Mouse (Mus musculus): Measurements from ENCODE around the gene Iqschfp. TPM values are rescaled to one million over a fixed set of nuclear protein-coding genes. Genes with fewer than 3 reads are reported as not detected.

Iqschfp gene
- polyA plus RNA-seq, 1 experiment from 2014 or later: not detected

DNA sequence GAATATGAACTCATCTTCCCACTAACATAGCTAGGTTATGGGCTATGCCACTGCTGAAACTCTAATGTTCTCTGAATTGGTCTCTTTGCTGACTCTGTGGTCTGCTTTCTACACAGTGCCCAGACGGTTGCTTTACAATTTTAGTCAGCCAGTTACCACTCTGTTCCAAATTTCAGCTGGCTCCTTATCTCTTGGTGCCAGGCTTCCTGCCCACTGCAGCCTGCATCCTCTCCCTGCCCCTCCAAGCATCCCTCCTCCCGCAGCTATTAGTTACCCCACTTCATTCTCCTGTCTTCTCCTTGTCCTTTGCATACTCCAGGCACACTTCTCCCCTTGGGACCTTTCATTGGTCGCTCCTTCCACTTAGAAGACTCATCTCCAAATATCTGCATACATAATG is 268.7 kb downstream of the Iqschfp start:
- 49% methylated on average over 3 of the region's 3 CpGs for WGBS
- H3K9me3 ChIP-seq (replicated peaks): no peaks in the 10 kb centered on the region

DNA sequence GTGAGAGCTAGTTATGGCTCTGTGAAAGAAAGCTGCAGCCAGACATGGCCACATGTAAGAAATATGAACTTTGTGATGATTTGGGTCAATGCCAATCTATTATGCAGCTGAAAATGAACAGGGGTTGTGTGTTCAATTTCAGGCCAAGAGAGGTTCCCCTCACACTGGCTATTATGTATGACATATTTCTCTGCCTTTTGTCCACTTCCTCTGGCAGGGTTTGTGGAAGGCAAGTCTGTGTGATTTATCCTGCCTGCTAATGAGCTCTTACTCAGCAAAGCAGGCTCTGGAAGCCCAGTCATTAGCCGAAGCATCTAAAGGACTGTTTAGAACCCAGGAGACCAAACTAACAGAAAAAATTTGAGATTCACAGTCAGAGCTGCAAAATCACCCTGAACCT is 286.2 kb downstream of the Iqschfp start:
- Histone ChIP-seq H3K9ac (no peak overlapping the region), H3K4me2 (no peak overlapping the region), H3K27ac (ENCODE audit: poor library complexity, severe bottlenecking) (no peak overlapping the region), H3K27me3 (replicated peaks) (no peaks in the 10 kb centered on the region), H3K9me3 (replicated peaks) (no peaks in the 10 kb centered on the region), H3K4me3 (no peak overlapping the region), H3K4me1 (replicated peaks) (no peaks in the 10 kb centered on the region), H3K36me3 (no peaks in the 10 kb centered on the region)
- 70% methylated on average over 1 of the region's 1 CpGs for WGBS
- no peak for ATAC-seq (ENCODE audit: insufficient number of reproducible peaks, low FRiP score)

More for the DNA sequence above, 268.7 kb downstream of the Iqschfp start:
- H3K27me3 ChIP-seq (replicated peaks): no peaks in the 10 kb centered on the region
- no peaks in the 10 kb centered on the region for H3K4me1 ChIP-seq (replicated peaks)
- no peak overlapping the region for H3K4me2 ChIP-seq
- H3K9ac ChIP-seq: no peak overlapping the region
- no peak for ATAC-seq (ENCODE audit: insufficient number of reproducible peaks, low FRiP score)
- no peaks in the 10 kb centered on the region for H3K36me3 ChIP-seq
- H3K27ac ChIP-seq (ENCODE audit: poor library complexity, severe bottlenecking): no peak overlapping the region
- H3K4me3 ChIP-seq: no peak overlapping the region

DNA sequence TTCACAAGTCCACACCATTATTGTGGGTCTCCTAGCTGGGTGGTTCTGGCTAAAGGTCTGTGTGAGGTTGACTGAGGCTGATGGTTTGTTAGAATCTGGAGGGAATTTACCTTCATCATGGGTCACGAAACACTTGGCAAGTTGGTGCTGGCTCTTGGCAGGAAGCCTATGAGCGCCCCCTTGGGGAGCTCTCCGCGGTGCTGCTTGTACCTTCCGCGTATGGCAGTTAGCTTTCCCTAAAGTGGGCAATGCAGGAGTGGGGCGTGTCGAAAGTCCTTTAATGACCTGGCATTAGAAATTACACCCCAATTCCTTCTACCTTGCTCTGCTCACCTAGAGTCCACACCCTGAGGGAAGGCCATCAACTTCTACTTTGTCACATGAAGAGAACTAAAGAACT is 295.4 kb downstream of the Iqschfp start:
- no peak for ATAC-seq (ENCODE audit: insufficient number of reproducible peaks, low FRiP score)
- no peaks in the 10 kb centered on the region for H3K4me1 ChIP-seq (replicated peaks)
- no peaks in the 10 kb centered on the region for H3K9me3 ChIP-seq (replicated peaks)
- no peaks in the 10 kb centered on the region for H3K36me3 ChIP-seq
- no peak overlapping the region for H3K9ac ChIP-seq
- H3K27me3 ChIP-seq (replicated peaks): no peaks in the 10 kb centered on the region
- H3K27ac ChIP-seq (ENCODE audit: poor library complexity, severe bottlenecking): no peak overlapping the region
- 58% methylated on average over 8 of the region's 8 CpGs for WGBS
- no peak overlapping the region for H3K4me2 ChIP-seq
- no peak overlapping the region for H3K4me3 ChIP-seq

- WGBS: 69% methylated on average over 2 of the region's 2 CpGs
- no peaks in the 10 kb centered on the region for H3K36me3 ChIP-seq
- ATAC-seq (ENCODE audit: insufficient number of reproducible peaks, low FRiP score): no peak
- H3K4me3 ChIP-seq: no peak overlapping the region
- H3K9me3 ChIP-seq (replicated peaks): no peaks in the 10 kb centered on the region
- H3K27ac ChIP-seq (ENCODE audit: poor library complexity, severe bottlenecking): no peak overlapping the region
- H3K27me3 ChIP-seq (replicated peaks): no peaks in the 10 kb centered on the region
- no peaks in the 10 kb centered on the region for H3K4me1 ChIP-seq (replicated peaks)
- H3K4me2 ChIP-seq: no peak overlapping the region
- H3K9ac ChIP-seq: no peak overlapping the region
These were observed 297.1 kb downstream of the Iqschfp start for GRCm38 (mm10) chr3:68189100-68189499.

DNA sequence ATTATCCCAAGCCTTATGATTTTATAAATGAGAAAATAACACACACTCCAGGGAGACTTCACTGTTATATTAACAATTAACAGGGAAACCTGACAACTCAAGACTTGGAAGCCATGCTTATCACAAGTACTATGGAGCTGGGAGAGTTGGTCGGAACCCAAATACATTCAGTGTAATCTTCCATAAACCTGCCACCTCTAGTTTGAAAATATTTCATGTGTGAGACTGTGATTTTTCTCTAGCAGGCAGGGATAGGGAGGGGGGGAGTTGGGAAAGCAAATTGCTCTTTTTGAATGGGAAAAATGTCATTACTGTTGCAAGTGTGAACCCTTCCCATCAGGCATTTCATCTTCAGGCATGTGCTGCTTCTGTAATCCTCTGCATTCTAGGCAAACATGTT is 304.9 kb downstream of the Iqschfp start:
- Histone ChIP-seq H3K27ac (ENCODE audit: poor library complexity, severe bottlenecking) (no peak overlapping the region), H3K4me3 (no peak overlapping the region), H3K4me2 (no peak overlapping the region), H3K36me3 (no peaks in the 10 kb centered on the region), H3K27me3 (replicated peaks) (no peaks in the 10 kb centered on the region), H3K4me1 (replicated peaks) (no peaks in the 10 kb centered on the region), H3K9ac (no peak overlapping the region), H3K9me3 (replicated peaks) (no peaks in the 10 kb centered on the region)
- 80% methylated on average over 1 of the region's 1 CpGs for WGBS
- ATAC-seq (ENCODE audit: insufficient number of reproducible peaks, low FRiP score): no peak

GRCm38 (mm10) chr3:68201214-68201613 is 309.2 kb downstream of the Iqschfp start:
- Histone ChIP-seq H3K9ac (no peak overlapping the region), H3K27ac (ENCODE audit: poor library complexity, severe bottlenecking) (no peak overlapping the region), H3K4me2 (no peak overlapping the region), H3K4me1 (replicated peaks) (no peaks in the 10 kb centered on the region), H3K36me3 (no peaks in the 10 kb centered on the region), H3K4me3 (no peak overlapping the region), H3K9me3 (replicated peaks) (no peaks in the 10 kb centered on the region), H3K27me3 (replicated peaks) (no peaks in the 10 kb centered on the region)
- WGBS: 38% methylated on average over 1 of the region's 1 CpGs
- ATAC-seq (ENCODE audit: insufficient number of reproducible peaks, low FRiP score): no peak

- H3K4me3 ChIP-seq: no peak overlapping the region
These were observed 310.3 kb downstream of the Iqschfp start for GRCm38 (mm10) chr3:68202162-68202902.

GRCm38 (mm10) chr3:68203934-68204467 is 312.0 kb downstream of the Iqschfp start:
- ATAC-seq (ENCODE audit: insufficient number of reproducible peaks, low FRiP score): no peak
- no peak overlapping the region for H3K4me3 ChIP-seq
- WGBS: 70% methylated on average over 4 of the region's 4 CpGs
- no peak overlapping the region for H3K4me2 ChIP-seq
- no peaks in the 10 kb centered on the region for H3K36me3 ChIP-seq
- no peaks in the 10 kb centered on the region for H3K27me3 ChIP-seq (replicated peaks)
- no peaks in the 10 kb centered on the region for H3K9me3 ChIP-seq (replicated peaks)
- H3K27ac ChIP-seq (ENCODE audit: poor library complexity, severe bottlenecking): no peak overlapping the region
- H3K9ac ChIP-seq: no peak overlapping the region
- H3K4me1 ChIP-seq (replicated peaks): no peaks in the 10 kb centered on the region

More at GRCm38 (mm10) chr3:68202162-68202902, 310.3 kb downstream of the Iqschfp start:
- 70% methylated on average over 4 of the region's 4 CpGs for WGBS
- Histone ChIP-seq H3K4me1 (replicated peaks) (no peaks in the 10 kb centered on the region), H3K27me3 (replicated peaks) (no peaks in the 10 kb centered on the region), H3K9ac (no peak overlapping the region), H3K9me3 (replicated peaks) (no peaks in the 10 kb centered on the region), H3K4me2 (no peak overlapping the region), H3K27ac (ENCODE audit: poor library complexity, severe bottlenecking) (no peak overlapping the region), H3K36me3 (no peaks in the 10 kb centered on the region)
- ATAC-seq (ENCODE audit: insufficient number of reproducible peaks, low FRiP score): no peak

- Histone ChIP-seq H3K27me3 (replicated peaks) (no peaks in the 10 kb centered on the region), H3K9ac (no peak overlapping the region), H3K4me3 (no peak overlapping the region), H3K27ac (ENCODE audit: poor library complexity, severe bottlenecking) (no peak overlapping the region), H3K4me1 (replicated peaks) (no peaks in the 10 kb centered on the region), H3K9me3 (replicated peaks) (no peaks in the 10 kb centered on the region), H3K36me3 (no peaks in the 10 kb centered on the region), H3K4me2 (no peak overlapping the region)
- ATAC-seq (ENCODE audit: insufficient number of reproducible peaks, low FRiP score): no peak
- WGBS: 78% methylated on average over 4 of the region's 4 CpGs
These were observed 318.4 kb downstream of the Iqschfp start for GRCm38 (mm10) chr3:68210422-68210821.

DNA sequence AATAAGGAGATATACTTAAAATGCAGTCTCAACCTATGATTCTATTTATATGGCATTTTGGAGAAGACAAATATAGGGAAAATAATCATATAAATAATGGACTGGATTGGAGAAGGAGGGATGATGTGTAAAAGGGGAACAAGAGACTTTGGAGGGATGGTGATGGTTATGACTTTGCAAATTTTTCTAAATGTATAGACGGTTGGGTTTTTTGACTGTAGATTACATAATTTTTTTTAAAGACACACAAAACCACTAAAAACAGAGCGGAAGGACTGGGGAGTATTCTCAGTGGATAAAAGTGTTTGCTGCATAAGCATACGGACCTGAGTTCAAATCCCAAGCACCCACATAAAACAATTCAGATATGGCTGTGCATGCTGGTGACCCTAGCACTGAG is 329.4 kb downstream of the Iqschfp start:
- Histone ChIP-seq H3K27ac (ENCODE audit: poor library complexity, severe bottlenecking) (no peak overlapping the region), H3K4me1 (replicated peaks) (no peaks in the 10 kb centered on the region), H3K9me3 (replicated peaks) (0 out of 2 replicates have a peak, but pooled peaks cover 3% of the 10 kb centered on the region), H3K36me3 (no peaks in the 10 kb centered on the region), H3K9ac (no peak overlapping the region), H3K4me2 (no peak overlapping the region), H3K27me3 (replicated peaks) (no peaks in the 10 kb centered on the region), H3K4me3 (no peak overlapping the region)
- WGBS: 82% methylated on average over 3 of the region's 3 CpGs
- ATAC-seq (ENCODE audit: insufficient number of reproducible peaks, low FRiP score): no peak

- Histone ChIP-seq H3K4me2 (no peak overlapping the region), H3K27me3 (replicated peaks) (no peaks in the 10 kb centered on the region), H3K27ac (ENCODE audit: poor library complexity, severe bottlenecking) (no peak overlapping the region), H3K4me1 (replicated peaks) (no peaks in the 10 kb centered on the region), H3K9me3 (replicated peaks) (no peaks in the 10 kb centered on the region), H3K36me3 (no peaks in the 10 kb centered on the region), H3K4me3 (no peak overlapping the region), H3K9ac (no peak overlapping the region)
- 83% methylated on average over 2 of the region's 2 CpGs for WGBS
- no peak for ATAC-seq (ENCODE audit: insufficient number of reproducible peaks, low FRiP score)
These were observed 347.9 kb downstream of the Iqschfp start for GRCm38 (mm10) chr3:68239887-68240286.

DNA sequence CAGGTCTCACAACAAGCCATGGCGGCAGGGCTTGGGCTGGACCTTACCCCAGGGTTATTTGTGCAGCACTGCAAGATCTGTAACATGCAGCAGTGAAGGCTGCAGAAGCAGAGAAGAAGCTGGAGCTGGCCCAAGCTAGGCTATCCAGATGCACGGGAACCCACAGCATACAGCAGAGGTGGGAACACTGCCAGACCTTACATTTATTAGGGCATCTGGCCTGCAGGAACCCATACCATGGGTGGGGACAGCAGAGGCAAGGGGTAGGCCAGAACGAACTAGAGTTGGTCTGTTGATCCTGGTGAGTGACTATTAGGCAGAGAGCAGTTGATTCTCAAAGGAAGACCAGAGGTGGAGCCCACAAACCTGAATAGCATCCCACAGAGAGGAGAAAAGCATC is 351.2 kb downstream of the Iqschfp start:
- H3K4me1 ChIP-seq (replicated peaks): 0 out of 2 replicates have a peak, but pooled peaks cover 4% of the 10 kb centered on the region
- H3K4me2 ChIP-seq: no peak overlapping the region
- ATAC-seq (ENCODE audit: insufficient number of reproducible peaks, low FRiP score): no peak
- no peak overlapping the region for H3K9ac ChIP-seq
- no peak overlapping the region for H3K27ac ChIP-seq (ENCODE audit: poor library complexity, severe bottlenecking)
- no peaks in the 10 kb centered on the region for H3K27me3 ChIP-seq (replicated peaks)
- H3K4me3 ChIP-seq: no peak overlapping the region
- no peaks in the 10 kb centered on the region for H3K9me3 ChIP-seq (replicated peaks)
- WGBS: 73% methylated on average over 3 of the region's 3 CpGs
- no peaks in the 10 kb centered on the region for H3K36me3 ChIP-seq

All from heart, embryonic 12.5 days (tissue).